18 mouse cellular contexts compared by ENCODE assay signal in the genomic region with DNA sequence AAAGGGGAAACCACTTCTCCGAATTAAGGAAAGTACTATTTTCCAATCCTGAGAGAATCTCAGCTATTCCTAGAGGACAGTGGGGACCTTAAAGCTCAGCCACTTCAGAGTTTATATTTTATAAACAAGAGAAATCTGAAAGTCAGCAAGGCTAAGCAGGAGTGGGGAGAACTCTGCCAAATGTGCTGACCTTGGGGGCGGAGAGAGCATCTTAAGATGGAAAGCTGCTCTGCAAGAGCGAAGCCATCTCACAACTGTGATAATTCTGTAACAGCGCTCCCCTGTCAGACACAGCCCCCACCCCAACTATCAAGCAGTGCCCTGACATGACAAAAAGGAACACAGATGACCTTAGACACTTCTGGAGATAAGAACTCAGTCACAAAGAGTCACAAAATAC. TPM values are rescaled to one million over a fixed set of nuclear protein-coding genes. Genes with fewer than 3 reads are reported as not detected.
DNase-seq lines count a peak whose midpoint lies in the region; ATAC-seq and TF ChIP-seq lines count a peak whose summit lies in the region.
"Had no signal": no experiment of that assay in that cellular context is flagged by ENCODE, and none has a peak within 500 bp of the region (broad histone marks: within the 10 kb centered on the region; RNA-seq: fewer than 3 reads in every experiment).

No protein-coding gene starts in this region.

- peaks cover 20% of the 10 kb centered on the region for H3K4me1 ChIP-seq in liver, adult 2 months (ENCODE audit: control insufficient read depth, insufficient read depth, low read length)
- H3K4me1 ChIP-seq in liver, embryonic 11.5 days (replicated peaks; ENCODE audit: control insufficient read depth, insufficient read depth, low read length), result peaks cover 21% of the 10 kb centered on the region
- H3K4me1 ChIP-seq: hindbrain, embryonic 15.5 days; midbrain, embryonic 15.5 days had no signal

- no peaks in the 10 kb centered on the region for H3K27me3 ChIP-seq in liver, adult 2 months (ENCODE audit: control insufficient read depth, insufficient read depth, low read length)
- H3K27me3 ChIP-seq in liver, embryonic 11.5 days (replicated peaks; ENCODE audit: control insufficient read depth, insufficient read depth, low read length), result no peaks in the 10 kb centered on the region
- H3K27me3 ChIP-seq: heart, embryonic 15.5 days; hindbrain, embryonic 15.5 days; limb, embryonic 15.5 days; midbrain, embryonic 15.5 days had no signal

- H3K9ac ChIP-seq in liver, adult 2 months (ENCODE audit: low read depth, low read length), result no peak overlapping the region
- no peak overlapping the region for H3K9ac ChIP-seq in liver, embryonic 11.5 days (ENCODE audit: low read depth, low read length)
- H3K9ac ChIP-seq: heart, embryonic 15.5 days; hindbrain, embryonic 15.5 days; limb, embryonic 15.5 days; liver, postnatal 0 days; midbrain, embryonic 15.5 days had no signal

- no peak overlapping the region for H3K4me2 ChIP-seq in liver, embryonic 11.5 days
- H3K4me2 ChIP-seq: heart, embryonic 15.5 days; hindbrain, embryonic 15.5 days; limb, embryonic 15.5 days; midbrain, embryonic 15.5 days had no signal

- TF ChIP-seq POLR2A in liver, adult 2 months (IDR thresholded peaks at IDR 0.05; ENCODE audit: extremely low read depth, insufficient read depth, low read length), result no peak

- ATAC-seq in liver, embryonic 11.5 days (replicated peaks; ENCODE audit: low FRiP score), result no peak
- ATAC-seq: intestine, postnatal 0 days; liver, postnatal 0 days; midbrain, embryonic 15.5 days had no signal

- H3K79me2 ChIP-seq in liver, adult 2 months (ENCODE audit: control insufficient read depth, insufficient read depth, low read length), result peaks cover 25% of the 10 kb centered on the region

- intact Hi-C loops in gastrocnemius, adult 2 months (cut with DNase I), result no loop called here

- H3K27ac ChIP-seq in gastrocnemius, adult 2 months, result peak overlapping the region; percentile 90
- H3K27ac ChIP-seq in liver, adult 2 months (replicated peaks; ENCODE audit: insufficient read depth, low read depth, low read length), result peak overlapping the region; percentile 45; the same call in 1 of the 2 replicates
- no peak overlapping the region for H3K27ac ChIP-seq in liver, embryonic 11.5 days (ENCODE audit: low read depth, low read length)
- H3K27ac ChIP-seq: heart, embryonic 15.5 days; hindbrain, embryonic 15.5 days; limb, embryonic 15.5 days; midbrain, embryonic 15.5 days had no signal

- no peak for DNase-seq in gastrocnemius, adult 2 months
- no peak for DNase-seq in gastrocnemius, postnatal 10 days
- no peak for DNase-seq in liver, adult 2 months (ENCODE audit: extremely low read depth, low read depth, low spot score)
- no peak for DNase-seq in liver, embryonic 11.5 days (ENCODE audit: low spot score)
- DNase-seq in kidney, postnatal 14 days, result peak; percentile 21
- DNase-seq in kidney, postnatal 36 days, result peak; percentile 37 to 63
- no peak for DNase-seq in c-Kit-positive CD71-positive TER-119-positive erythroid progenitor cells, embryonic 14.5 days (ENCODE audit: low spot score)
- DNase-seq: cerebellum, adult 2 months; cerebellum, postnatal 36 days; heart, postnatal 4 days; liver, postnatal 0 days; retina, postnatal 1 day had no signal

- no peak overlapping the region for H3K4me3 ChIP-seq in gastrocnemius, adult 2 months
- H3K4me3 ChIP-seq in liver, adult 2 months (ENCODE audit: insufficient read depth, low read depth, low read length), result no peak overlapping the region
- H3K4me3 ChIP-seq in liver, embryonic 11.5 days (ENCODE audit: low read depth, low read length), result no peak overlapping the region
- H3K4me3 ChIP-seq: heart, embryonic 15.5 days; hindbrain, embryonic 15.5 days; limb, embryonic 15.5 days; midbrain, embryonic 15.5 days; myocyte had no signal

- H3K36me3 ChIP-seq in liver, adult 2 months (ENCODE audit: control insufficient read depth, insufficient read depth, low read length), result peaks cover 2% of the 10 kb centered on the region; the same call in 1 of the 2 replicates
- no peaks in the 10 kb centered on the region for H3K36me3 ChIP-seq in liver, embryonic 11.5 days (ENCODE audit: control insufficient read depth, insufficient read depth, low read length)
- H3K36me3 ChIP-seq: heart, embryonic 15.5 days; hindbrain, embryonic 15.5 days; limb, embryonic 15.5 days; midbrain, embryonic 15.5 days had no signal

- H3K9me3 ChIP-seq in liver, embryonic 11.5 days (ENCODE audit: control insufficient read depth, low read length), result no peaks in the 10 kb centered on the region
- H3K9me3 ChIP-seq: heart, embryonic 15.5 days; hindbrain, embryonic 15.5 days; limb, embryonic 15.5 days; midbrain, embryonic 15.5 days had no signal

- WGBS in liver, adult 2 months, result 74% methylated on average over 4 of the region's 4 CpGs
- WGBS in liver, embryonic 11.5 days, result 53% methylated on average over 4 of the region's 4 CpGs

- no peak for TF ChIP-seq CTCF in gastrocnemius, adult 2 months (IDR thresholded peaks at IDR 0.05)
- no peak for TF ChIP-seq CTCF in liver, adult 2 months (IDR thresholded peaks at IDR 0.05; ENCODE audit: low read depth, low read length)

RNA-seq across cellular contexts. Expression of gene Adcy9, which starts 13.6 kb away (rescaled TPM):
- total RNA-seq in gastrocnemius, adult 2 months (2021), result 10 to 100 TPM; 33.2 to 52.2 TPM
- total RNA-seq in gastrocnemius, postnatal 10 days (2021), result 10 to 100 TPM; 22.3 to 22.6 TPM
- 23.0 and 24.5 TPM in 2 replicates for total RNA-seq in liver, adult 2 months (2014; rRNA removed)
- 10.0 and 15.0 TPM in 2 replicates for polyA plus RNA-seq in liver, adult 2 months (2012; rRNA removed)
- 1.6 and 2.1 TPM in 2 replicates for polyA plus RNA-seq in liver, embryonic 11.5 days (2014; fragmentation: Nextera tagmentation; extraction: Ambion mirVana)

Comparison
In these comparisons a context has a peak if more than half of its experiments do, and no peak if none do; other contexts are left out.
1. DNase-seq: peak in kidney, postnatal 14 days (single experiment) and kidney, postnatal 36 days (2 of 2); none in gastrocnemius, adult 2 months (single experiment), gastrocnemius, postnatal 10 days (single experiment), liver, adult 2 months (single experiment), liver, embryonic 11.5 days (single experiment) and c-Kit-positive CD71-positive TER-119-positive erythroid progenitor cells, embryonic 14.5 days (single experiment).